Mouse (Mus musculus) neural tube, embryonic 10.5 days (tissue): ENCODE data around the gene Setd4.

Source experiments
- DNase-seq: peaks from one replicate; pipeline ENCODE4 v3.0.0-alpha.2; 2017; ENCODE audit warnings: low spot score; ENCODE audit errors: extremely low spot score

The Setd4 gene

DNA sequence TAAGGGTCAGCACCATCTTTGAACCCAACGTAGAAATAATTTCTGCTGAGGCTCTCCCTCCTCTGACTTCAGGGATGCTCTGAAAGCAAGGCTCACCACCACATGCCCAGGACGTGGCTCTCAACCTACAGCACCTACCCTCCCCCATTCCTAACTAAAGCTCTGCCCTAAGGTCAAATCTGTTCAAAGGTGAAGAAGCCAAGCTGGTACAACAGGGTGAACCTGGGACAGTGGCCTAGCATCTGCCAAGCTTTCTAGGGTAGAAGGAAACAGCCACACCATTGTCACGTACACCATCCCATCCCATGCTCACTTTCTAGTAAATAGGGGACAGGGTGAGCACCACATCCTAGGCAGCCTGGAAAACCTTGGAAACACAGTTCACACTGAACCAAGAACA is 11.2 kb downstream of the Setd4 start:
- no peak for DNase-seq

GRCm38 (mm10) chr16:93591450-93592430 is 12.1 kb downstream of the Setd4 start:
- no peak for DNase-seq

- no peak for DNase-seq
Observed at GRCm38 (mm10) chr16:93590915-93591314, 12.9 kb downstream of the Setd4 start.

DNA sequence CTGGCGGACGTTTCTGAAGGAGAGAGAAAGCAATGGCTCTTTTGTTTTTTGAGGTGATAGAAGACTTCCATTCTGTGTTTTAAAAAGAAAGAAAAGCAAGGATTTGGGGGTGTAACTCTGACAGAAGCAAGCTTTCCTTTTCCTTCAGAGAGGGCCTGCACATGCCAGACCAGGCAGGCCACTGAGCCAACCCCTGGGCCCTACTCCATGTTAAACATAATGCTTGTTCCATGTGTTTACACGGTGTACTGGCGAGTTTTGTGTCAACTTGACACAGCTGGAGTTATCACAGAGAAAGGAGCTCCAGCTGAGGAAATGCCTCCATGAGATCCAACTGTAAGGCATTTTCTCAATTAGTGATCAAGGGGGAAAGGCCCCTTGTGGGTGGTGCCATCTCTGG is 15.6 kb downstream of the Setd4 start:
- no peak for DNase-seq

GRCm38 (mm10) chr16:93586382-93586781 is 17.5 kb downstream of the Setd4 start:
- no peak for DNase-seq

DNA sequence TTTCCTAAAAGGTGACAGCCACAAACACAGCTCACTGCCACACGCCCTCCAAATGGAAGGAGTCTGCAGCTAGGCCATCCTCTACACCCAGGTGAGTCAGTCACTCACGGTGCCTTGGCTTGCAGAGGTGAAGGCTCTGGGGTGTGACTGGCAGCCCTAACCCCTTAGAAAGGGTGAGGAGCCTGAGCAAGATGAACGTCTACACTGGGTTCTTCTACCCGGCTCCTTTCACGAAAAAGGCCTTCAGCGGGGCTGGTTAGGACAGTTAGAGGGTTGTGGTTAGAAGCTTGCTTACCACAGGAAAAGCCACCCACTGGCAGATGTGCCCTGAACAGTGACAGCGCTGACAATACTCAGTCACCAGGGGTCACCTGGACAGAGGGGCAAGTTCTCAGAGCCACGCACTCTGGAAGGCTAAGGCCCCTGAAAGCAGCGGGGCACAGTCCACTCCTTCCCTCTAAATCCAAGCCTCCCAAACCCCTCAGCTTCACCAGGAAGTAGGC is 18.1 kb downstream of the Setd4 start:
- DNase-seq: no peak

DNA sequence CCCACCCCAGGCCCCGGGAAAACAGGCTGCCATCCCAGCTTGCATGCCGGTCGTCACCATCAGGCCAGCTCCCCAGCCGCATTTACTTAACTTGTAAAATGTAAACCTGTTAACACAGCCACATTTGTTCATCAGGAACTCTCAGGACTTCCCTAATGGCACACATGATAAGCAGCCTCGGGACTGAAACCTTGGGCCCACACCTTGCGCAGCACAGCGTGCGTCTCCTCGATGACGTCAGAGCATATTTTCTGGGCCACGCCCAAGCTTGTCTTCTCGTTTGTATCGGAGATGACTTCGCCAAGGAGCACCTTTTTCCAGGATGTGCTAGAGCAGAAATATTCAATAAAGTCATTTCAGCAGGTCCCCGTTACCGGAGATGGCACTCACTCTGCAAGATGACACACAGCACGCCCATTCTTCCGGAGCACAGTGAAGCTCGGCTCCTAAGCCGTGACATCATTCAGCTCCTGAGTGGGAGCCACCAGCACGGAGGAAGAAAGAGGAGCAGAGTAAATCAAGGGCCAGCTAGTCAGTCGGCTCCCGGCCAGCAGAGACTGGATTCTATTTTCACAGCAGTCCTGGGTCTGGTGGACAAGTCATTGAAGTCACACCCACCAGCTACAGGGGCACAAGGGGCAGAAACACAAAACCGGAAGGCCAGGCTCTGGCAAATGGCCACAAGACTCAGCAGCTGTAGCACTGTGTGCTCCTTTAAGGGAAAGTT is 18.7 kb downstream of the Setd4 start:
- DNase-seq: no peak

GRCm38 (mm10) chr16:93581125-93581524 is 22.7 kb downstream of the Setd4 start:
- DNase-seq: no peak

DNA sequence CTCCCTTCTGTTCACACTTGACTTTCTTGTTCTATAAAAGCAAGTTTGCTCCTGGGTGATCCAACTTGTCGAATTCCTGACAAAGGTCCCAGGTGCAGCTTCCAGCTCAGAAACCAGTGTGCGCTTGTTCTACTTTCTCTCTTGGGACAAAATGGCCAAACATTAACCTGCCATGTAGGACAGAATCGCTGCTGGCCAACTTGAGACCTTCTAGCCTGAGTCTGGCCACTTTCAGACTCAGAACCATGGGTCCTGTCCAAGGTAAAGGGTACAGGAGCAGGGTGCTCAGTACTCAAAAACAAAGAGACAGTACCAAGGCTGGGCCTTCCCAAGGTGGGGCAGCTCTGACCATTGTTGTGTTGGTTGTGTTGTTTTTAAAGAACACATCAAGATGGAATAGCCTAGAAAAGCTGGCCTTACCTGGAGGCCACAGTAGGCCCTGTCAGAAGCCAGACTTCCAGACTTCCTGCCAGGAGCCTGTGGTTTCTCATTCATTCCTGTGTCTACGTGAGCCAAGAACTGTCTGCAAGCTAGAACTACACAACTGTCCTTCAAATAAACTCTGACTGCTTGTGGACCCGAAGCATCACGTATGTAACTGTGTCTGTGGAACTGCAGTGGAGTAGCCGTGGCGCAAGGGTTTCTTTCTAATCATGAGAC is 25.4 kb downstream of the Setd4 start:
- no peak for DNase-seq

DNA sequence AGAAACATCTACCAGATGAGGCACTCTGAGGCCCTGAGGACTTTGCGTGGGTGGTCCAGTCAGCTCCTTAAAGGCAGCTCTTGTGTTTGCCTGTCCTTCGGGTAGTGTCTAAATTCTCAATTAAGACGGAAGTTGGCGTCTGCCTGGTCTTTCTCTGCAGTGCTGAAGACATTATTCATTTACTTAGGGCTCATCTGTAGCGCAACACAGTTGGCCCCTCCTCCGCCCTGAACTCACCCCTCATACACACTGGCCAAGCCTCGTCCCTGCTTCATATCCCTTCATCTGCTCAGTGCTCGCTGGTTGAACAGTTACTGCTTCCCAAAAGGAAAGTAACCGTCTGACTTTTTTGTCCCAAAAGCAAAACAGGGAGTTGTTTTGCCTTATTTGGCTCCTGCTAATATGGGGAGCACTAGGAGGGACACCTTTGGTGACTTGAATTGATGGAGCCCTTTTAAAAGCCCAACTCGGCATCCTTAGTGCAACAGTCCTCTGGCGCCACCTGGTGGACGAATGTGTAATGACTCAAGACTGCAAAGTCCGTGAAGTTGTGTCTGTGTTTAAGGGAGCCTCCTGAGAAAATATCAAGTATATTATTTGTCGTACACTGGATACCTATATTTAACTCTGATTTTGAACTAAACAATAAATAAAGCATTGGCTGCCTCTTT is 27.3 kb downstream of the Setd4 start:
- peak; percentile 86 for DNase-seq

GRCm38 (mm10) chr16:93575574-93575973 is 28.3 kb downstream of the Setd4 start:
- DNase-seq: no peak

DNA sequence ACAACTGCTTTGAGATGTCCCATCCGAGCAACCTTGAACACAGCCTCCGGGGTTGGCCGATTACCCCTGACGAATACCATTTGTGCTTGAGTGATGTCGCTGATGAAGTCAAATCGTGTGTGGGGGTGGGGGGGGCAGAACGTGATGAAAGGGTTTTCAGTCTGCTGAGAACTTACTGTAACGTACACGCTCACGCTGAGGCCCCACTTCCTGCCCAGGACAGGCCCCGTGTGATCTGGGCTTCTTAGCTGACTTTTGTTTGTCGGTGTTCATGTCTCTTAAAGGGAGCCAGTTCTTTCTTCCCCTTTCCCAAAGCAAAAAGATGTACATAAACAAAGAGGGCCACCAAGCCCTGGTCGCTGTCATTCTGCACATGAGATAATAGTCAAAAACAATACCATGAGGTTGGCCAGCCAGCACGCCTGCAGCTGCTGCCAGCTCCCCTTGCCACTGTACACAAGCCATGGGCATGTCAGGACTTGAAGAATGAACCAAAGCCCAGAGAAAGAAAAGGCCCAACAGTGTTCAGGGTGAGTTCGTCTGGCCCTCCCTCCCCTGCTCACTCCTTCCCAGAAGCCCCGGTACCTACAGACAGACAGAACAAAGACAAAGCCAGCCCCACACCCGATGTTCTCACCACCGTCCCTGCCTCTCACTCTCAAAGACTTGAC is 29.2 kb downstream of the Setd4 start:
- DNase-seq: no peak

DNA sequence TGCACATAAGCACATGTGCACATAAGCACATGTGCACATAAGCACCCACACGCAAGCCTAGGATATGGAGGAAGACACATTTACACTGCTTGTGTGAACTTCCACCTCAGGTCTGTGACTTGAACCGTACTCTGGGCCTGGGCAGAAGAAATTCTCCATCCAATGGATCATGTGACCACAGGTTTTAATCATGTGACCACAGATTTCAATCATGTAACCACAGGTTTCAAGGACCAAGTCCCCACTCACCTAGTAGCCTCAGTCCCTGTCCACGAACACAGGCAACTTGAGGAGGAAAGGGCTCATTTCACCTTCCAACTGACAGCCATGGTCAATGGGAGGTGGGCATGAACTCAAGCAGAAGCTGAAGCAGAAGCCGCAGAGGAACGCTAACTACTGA is 30.4 kb downstream of the Setd4 start:
- no peak for DNase-seq

DNA sequence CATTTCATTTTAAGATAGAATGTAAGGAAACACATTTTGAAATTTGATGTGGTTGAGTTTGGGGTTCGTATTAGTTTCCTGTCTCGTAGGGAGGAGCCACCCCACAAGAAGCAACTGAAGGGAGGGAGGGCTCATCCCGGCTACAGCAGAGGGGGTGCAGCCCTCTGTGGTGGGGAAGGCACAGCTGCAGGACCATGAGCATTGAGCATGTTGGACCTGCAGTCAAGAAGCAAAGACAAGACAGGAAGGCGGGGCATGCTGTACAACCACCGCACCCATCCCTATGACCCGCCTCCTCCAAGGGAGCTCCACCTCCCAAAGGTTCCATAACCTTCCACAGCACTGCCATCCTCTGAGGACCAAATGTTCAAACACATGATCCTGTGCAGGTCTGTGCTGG is 31.5 kb downstream of the Setd4 start:
- DNase-seq: no peak

GRCm38 (mm10) chr16:93558499-93558898 is 45.4 kb downstream of the Setd4 start:
- no peak for DNase-seq

DNA sequence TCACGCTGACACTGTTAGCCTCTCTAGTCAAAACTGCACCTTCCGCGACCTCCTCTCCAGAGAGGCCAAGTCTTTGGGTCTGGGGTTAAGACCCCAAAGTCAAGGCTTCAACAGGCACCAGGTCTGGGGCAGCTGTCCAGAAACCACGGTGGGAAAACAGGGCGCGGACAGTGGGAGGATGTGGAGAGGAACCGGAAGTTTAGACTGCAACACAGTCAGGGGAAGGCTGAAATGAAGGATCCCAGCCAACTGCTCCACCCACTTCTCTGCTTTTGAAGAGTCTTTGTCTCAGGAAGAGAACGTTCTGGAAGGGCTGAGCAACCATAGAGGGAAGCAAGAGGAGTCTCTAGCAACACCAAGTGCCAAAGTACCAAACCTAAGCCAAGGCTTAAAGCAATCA is 46.2 kb downstream of the Setd4 start:
- no peak for DNase-seq

DNA sequence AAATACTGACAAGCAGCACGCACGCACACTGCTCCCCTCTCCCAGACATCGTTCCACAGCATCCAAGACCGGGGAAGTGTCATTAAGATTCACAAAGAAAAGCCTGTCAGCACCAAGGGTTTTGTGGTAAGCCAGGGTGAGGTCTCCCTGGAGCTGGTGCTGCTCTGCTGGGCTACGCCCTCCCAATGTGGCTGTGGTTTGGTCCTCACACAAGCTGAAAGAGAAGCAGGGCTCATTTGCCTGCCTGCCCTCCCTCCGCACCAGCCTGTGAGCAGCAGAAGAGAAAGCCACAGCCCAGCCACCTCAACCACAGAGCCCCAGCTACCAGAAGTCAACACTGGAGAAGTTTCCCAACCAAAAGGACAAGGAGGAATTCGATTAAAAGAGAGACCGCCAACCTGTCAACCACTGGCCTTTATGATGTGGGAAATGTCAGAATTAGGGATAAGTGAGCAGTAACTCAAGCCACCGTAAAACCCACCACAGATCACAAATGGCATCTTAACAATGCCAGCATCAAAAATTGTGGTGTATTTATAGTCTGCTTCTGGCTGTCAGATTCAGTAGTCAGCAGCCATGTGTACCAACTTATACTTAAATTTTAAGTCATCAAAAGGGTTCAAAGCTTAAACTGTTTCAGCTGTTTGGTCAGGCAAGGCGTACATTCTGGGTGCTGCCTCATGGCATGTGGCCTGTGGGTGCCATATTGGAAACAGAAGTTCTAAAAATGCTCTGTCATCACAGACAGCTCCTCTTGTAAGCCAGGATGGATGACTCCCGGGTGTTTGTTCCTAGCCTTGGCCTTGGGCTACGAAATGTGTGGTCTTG is 51.0 kb downstream of the Setd4 start:
- DNase-seq: no peak

DNA sequence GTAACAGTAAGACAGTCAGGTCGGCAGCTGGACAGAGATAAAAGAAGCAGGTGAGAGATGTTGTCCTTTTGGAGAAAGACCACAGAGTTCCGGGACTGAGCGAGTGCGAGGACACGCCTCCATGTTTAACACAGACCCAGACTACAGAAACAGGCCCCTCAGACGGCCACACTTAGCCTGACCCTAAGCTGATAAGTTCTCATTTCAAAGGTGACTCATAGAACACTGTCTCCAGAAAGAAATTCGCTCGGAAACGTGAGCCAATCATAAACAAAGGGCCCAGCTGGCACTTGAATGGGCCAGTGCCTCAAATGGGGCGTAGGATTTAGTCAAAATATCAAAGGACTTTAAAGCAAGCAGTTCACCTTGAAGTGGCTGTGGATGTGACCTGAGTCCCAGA is 54.6 kb downstream of the Setd4 start:
- DNase-seq: no peak

DNA sequence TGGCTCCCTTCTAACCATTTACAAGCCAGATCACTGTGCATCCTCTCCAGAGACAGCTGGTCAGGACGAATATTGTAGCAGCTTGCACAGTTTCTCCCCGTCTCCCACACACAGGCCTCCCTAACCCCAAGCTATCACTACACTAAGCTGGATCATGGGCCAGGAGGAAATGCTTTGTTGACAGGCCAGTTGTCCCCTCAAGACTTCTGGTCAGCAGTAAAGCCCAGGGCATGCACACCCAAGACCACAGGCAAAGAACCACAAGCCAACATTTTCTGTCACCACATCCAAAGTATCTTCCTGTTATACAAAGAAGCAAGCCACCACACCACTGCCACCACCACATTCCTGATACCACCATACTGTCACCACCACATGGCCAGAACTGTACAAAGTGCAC is 55.8 kb downstream of the Setd4 start:
- DNase-seq: no peak

DNA sequence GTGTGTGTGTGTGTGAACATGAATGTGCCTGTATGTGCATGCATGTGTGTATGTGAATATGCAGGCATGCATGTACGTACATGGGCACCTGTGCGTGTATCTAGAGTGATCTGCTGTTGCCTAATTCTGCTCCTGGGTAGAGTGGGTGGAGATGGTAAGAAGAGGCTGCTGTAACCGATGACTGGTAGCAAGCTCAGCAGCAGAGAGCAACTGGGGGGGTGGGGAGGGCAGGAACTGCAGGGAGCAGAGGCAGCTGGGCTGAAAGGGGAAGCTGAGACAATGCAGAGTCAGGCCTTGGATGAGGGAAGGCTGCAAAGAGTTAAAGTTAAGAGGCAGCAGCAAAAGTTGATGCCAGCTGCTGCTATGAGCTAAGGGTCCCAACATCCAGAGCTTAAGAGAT is 56.7 kb downstream of the Setd4 start:
- no peak for DNase-seq
